Mouse (Mus musculus): ENCODE results near the gene Zfp827.

Zfp827 gene

DNA sequence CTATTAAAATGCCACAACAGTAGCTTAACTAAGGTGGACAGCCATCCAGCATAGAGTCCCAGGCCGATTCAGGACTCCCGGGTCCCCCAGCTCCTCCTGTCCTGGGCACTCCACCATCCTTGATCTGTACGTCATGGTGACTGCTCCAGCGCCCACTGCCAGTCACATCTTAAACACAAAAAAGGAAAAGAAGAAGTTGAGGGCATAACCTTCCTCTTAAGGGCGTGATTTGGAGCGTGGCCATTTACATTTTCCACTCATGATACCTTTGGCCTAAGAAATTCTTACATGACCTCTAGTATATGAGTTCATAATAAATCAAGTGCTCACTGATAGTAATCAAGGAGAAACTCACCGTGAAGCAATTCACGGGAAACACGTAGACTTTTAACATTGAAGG lies 131.2 kb downstream of the Zfp827 start:
- no peak for DNase-seq (ENCODE audit: low spot score in 2 of 2)

DNA sequence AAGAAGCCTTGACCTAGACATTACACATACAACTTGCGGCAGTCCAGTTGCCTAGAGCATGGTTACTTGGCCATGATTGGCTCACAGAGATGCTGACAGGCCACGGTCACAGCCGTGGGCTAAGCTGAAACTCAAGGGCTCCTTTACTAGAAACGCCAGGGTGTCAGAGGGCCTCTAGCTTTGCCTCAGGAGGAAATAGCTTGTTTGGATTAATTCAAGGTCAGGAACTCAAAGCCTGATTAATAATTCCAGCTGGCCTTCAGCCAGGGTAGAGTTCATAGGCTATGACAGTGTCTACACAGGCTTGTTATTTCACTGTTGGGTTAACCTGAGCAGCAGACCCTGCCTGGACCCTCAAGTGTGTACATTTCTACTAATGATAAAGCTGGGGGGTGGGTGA lies 132.1 kb downstream of the Zfp827 start:
- no peak for DNase-seq (ENCODE audit: low spot score in 2 of 2)

DNA sequence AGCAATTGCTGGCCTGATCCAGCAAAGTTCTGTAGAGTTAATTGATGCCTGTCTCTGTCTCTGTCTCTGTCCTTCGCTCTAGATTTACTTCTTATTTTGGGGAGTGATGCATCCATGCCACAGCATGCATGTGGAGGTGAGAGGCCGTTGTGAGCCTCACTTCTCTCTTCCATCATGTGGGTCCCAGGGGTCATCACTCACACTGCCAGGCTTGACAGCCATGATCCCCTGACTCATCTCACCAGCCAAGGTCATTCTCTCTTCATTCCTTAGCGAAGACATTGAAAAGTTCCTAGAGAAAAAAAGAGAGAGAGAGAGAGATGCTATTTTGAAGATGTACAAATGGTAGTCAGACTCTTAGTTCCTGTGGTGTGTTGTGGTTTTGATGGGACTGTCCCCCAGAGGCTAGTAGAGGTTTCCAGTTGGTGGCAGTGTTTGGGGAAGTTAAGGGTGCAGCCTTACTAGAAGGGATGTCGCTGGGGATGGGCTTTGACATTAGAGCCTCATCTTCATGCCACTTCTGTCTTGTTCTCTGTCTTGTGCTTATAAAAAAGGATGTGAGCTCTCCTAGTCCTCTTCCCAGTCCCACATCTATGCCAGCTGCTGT lies 133.0 kb downstream of the Zfp827 start:
- DNase-seq (ENCODE audit: low spot score in 2 of 2), result peak; percentile 9 to 51

DNA sequence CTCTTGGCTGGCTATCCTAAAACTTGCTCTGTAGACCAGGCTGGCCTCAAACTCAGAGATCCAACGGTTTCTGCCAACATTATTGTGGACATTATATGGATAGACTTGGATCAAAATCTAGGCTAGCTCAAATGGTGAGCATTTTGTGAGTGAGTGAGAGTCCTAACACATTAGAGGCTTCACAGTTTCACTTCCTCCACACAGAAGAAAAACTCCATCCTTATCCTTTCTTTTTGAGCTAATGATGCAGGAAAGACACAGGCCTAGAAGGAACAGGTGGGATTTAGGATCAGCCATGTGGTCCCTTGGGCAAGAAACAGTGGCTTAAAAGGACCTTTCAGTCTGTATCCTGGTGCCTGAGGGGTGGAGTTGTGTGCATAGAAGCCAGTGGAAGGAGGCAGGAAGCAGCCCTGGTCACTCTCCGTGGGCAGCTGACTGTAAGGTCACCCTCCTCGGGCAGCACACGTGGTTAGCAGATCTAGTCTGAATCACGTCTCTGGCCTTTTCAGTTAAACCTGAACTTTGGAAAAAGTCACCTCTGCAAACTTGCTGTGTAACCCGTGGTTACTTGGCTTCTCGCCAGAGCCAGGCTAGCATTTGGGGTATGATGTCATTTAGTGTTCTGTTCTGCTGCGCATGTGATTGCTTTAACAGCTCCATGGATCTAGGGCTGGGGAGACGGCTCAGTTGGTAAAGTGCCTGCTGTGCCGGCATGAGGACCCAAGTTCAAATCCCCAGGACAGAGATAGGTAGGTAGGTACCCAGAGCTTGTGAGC lies 134.5 kb downstream of the Zfp827 start:
- peak; percentile 44 to 57 for DNase-seq (ENCODE audit: low spot score in 2 of 2)

DNA sequence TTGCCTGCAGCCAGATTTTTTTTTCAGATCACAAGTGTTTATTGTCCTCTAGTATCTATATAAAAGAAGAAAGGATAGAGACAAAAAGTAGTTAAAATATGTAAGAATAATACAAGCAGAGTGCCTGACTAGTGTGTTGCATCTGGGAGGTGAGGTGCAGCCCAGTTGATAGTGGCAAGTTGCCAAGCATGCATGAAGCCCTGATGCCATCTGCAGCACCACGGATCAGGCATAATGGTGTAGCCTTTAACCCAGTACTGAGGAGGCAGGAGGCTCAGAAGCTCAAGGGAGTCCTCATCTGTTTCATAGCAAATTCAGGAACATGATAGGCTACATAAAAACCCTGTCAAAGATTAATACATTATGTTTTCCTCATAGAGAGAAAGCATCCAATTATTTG lies 136.1 kb downstream of the Zfp827 start:
- DNase-seq (ENCODE audit: low spot score in 2 of 2), result no peak

DNA sequence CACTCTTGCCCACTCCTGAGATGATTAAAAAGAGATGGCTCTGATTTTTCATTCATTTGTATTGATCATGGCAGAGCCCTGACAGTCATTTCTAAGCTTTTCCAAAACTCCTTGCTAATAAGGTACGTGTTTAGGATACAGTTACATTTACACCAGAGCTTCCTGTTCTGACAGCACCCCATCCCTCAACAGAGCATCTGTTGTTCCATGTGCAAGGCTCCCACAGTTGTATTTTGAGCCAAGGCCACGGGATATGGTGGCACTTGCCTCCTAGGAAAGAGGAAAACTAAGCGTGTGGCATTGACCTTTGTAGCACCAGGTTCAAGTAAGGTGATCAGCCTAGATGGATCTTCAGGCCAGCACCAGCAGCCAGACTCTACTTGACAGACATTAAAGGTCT lies 137.0 kb downstream of the Zfp827 start:
- no peak for DNase-seq (ENCODE audit: low spot score in 2 of 2)

DNA sequence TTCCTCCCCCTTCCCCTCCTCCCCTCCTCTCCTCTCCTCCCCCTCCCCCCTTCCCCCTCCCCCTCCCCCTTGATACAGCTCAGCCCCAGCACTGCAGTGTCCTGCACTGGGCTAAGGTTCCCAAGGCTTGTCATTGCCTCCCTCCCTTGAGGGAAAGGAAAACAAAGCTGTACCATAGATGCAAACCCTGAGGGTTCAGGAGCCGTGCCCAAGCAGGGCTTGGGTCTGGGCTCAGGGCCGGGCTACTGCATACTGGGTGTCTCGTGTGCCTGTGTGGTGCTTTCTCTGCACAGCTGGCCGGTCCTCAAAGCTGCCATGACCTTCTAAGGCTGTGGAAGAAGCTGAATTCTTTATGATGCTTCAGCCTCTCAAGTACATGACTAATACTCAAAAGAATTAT lies 145.4 kb downstream of the Zfp827 start:
- DNase-seq (ENCODE audit: low spot score in 2 of 2), result no peak

DNA sequence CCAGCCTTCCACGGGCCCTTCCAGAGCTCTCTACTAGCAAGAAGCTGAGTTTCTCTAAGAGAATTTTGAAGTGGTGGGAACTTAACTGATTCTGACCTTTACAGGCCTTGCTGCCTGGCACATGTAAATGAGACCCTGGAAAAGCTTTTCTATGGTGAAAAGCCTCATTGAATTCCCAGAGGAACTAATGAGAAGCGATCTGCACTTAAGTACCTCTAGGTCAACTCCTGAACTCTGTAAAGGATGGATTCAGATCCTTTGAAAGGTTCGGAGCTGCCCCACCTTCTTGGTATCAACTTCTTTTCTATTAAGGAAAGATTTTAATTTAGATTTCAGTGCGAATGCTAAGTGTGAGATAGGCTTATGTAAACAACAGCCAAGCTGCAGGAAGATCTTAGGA lies 147.8 kb downstream of the Zfp827 start:
- no peak for DNase-seq (ENCODE audit: low spot score in 2 of 2)

DNA sequence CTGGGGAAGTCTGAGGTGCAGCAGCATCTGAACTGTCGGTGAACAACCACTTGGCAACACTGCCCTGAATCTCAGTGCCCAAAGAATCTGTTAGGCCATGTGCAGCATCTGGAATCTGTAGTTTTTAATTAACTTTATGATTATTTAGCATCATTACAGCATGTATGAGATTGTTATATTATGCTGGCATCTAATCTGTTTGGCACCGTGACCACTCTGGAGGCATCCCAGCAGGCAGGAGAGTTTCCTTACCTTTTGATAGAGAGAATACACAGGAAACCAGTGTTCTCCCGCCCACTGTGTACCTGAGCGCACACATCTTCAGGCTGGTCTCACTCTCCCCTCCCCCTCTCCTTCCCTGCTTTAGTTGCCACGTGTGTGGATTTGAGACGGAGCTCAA lies 151.4 kb downstream of the Zfp827 start:
- no peak for DNase-seq (ENCODE audit: low spot score in 2 of 2)

DNA sequence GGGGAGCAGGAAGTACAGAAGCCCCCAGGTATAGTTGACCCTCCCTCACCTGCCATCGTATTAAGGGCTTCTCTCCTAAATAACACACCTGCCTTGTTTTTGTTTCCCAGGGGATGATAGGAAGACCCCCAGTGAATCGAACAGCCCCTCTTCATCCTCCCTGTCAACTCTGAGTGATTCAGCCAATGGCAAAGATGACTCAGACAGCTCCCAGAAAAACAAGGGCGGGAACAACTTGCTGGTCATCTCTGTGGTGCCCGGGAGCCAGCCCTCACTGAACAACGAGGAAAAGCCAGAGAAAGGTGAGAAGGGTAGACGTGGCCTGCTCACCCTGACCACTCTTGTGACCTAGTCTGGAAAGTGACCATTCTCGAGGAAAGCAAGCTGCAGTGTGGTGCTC lies 157.3 kb downstream of the Zfp827 start:
- DNase-seq (ENCODE audit: low spot score in 2 of 2), result no peak

DNA sequence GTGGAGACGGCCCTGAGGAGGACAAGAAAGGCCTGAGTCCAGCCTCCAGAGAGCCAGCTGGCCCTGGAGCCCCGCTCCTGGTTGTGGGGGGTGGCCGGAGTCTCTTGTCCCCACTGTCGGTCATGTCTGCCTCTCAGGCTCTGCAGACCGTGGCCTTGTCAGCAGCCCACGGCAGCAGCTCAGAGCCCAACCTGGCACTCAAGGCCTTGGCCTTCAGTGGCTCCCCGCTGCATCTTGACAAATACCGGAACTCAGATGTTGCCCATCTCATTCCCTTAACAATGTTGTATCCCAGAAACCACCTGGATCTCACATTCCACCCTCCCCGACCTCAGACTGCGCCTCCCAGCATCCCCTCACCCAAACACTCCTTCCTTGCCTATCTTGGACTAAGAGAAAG lies 161.8 kb downstream of the Zfp827 start:
- no peak for DNase-seq (ENCODE audit: low spot score in 2 of 2)

DNA sequence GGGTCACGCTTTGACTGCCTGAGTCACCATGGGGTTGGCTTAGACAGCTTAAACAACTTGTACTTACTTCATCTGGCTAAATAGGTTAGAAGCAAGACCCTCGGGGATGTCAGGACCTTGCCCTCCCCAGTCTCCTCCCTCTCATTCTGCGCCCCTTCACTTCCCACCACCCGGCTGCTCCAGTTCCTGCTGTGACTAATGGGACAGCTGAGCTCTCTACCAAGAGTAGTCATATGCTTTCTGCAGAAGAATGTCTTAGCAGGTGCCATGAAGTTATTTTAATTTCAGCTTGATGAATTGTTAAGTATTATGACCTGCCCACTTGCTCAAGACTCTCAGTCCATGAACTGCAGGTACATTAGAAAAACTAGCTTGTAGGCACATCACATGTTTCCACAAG lies 168.2 kb downstream of the Zfp827 start:
- DNase-seq (ENCODE audit: low spot score in 2 of 2), result no peak

DNA sequence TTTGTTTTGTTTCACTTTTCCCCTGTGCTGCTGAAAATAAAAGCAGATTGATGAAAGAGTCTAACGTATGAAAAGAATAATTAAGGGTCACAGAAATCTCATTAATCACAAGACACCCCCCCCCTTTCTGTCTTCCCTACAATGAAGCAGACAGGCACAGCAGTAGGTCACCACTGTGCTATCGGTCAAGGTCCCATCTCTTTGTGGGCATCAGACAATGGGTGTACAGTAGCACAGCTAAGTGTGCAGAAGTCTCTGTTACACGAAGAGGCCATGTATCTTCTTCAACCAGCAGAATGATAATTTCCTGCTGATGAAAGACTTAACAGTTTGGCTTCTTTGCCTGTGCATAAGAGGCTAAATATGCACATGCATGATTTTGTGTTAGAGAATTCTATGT lies 170.4 kb downstream of the Zfp827 start:
- DNase-seq (ENCODE audit: low spot score in 2 of 2), result no peak

DNA sequence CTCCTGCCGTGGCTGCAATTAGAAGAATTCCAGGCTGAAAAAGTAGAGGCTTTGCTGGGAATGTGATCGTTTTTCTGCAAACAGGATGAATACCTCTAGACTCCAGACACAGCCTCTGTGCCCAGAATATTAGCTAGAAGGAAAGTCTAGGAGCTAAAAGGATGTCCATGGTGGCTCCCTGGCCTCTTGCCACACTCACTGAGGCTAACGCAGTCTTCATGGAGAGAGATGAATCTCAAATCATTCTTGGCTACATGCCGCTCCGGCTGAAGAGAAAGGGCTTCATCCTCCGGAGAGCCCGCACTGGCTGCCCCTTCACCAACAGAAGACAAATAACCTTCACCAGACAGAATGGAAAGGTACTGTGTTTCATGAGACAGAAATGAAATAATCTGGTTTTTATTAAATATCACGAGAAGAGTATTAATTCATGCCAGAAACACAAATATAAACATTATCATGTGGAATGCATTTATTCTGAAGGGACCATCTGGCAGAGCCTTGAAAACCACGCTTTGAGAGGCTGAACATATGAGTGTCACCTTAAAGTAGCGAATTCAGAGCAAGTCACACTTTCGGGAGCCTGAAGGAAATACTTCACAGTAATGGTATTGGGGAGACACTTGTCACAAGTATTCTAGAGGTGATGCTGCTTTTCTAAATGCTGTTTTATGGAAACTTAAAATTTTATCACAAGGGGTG lies 173.4 kb downstream of the Zfp827 start:
- DNase-seq (ENCODE audit: low spot score in 2 of 2), result no peak

DNA sequence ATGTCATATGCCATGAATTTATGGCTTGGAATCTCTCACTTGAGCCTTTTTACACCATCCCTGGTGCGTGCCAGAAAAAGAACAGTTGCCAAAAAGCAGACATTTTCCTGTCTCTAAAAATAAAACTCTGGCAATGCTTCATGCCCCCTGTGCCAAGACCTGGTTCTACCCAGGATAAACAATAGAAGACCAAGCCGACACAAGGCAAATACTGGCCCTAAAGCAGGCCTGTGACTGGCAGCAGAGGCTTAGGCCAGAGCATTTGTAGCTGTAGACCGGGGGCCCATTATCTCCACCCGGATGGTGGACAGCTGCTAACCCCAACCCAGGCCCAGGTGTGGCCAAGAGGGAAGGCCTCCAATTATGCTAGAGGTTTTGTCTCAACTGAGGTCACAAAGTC lies 178.7 kb downstream of the Zfp827 start:
- no peak for DNase-seq (ENCODE audit: low spot score in 2 of 2)

DNA sequence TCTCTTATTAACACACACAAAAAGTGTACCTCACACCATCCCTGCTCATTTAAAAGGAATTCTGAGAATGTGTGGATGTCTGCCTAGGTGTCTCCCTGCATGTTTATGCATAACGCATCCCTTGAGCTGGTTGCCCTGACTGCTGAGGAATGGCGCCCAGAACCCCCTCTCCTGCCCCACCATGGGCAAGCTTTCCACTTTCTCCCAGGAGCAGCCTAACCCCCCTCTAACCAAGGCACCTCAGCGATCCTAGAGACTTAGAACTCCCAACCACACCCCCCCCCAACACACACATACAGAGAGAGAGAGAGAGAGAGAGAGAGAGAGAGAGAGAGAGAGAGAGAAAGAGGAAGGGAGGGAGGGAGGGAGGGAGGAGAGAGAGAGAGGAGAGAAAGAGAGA lies 179.9 kb downstream of the Zfp827 start:
- DNase-seq (ENCODE audit: low spot score in 2 of 2), result no peak

DNA sequence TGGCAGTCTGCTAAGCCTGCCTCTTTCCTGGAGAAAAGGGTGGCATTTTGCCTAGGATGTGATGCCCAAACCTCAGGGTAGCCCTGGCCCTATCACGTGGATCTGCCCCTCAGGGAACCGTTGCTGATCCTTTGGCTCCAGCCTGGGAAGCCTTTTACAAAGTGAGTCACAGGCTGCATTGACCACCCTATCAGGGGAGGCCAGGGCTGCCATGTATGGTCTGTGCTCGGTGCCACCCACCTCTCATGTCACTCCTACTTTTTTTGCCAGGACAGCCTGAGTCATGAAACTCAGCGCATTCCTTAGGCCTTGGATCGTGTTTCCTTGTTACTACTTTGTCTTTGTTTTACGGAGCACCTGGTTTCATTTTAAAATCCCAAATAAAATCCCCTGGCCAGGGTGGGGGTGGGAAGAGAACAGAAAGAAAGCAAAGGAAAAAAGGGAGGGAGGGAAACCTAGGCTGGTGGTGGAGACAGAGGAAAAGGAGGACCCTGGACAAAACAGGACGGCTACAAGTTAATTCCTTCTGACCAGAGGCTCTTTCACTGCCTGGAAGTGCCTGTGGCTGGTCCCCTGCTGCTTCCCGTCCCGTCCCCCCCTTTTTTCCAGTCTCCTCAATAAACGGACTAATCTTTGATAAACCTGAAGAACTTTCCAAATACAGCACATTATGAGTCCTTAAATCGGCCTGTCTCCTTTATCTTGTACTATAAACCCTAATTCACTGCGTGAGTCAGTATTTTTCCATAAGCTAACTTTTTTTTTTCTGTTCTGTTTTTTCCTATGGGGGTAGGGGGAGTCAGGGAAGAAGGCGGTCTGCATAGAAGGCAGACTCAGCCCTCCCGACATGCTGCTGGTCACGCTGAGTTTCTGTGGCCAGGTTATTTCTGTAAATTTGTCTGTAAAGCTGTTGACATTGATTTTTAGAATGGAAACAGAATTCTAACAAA lies 180.7 kb downstream of the Zfp827 start:
- DNase-seq (ENCODE audit: low spot score in 2 of 2), result no peak

DNA sequence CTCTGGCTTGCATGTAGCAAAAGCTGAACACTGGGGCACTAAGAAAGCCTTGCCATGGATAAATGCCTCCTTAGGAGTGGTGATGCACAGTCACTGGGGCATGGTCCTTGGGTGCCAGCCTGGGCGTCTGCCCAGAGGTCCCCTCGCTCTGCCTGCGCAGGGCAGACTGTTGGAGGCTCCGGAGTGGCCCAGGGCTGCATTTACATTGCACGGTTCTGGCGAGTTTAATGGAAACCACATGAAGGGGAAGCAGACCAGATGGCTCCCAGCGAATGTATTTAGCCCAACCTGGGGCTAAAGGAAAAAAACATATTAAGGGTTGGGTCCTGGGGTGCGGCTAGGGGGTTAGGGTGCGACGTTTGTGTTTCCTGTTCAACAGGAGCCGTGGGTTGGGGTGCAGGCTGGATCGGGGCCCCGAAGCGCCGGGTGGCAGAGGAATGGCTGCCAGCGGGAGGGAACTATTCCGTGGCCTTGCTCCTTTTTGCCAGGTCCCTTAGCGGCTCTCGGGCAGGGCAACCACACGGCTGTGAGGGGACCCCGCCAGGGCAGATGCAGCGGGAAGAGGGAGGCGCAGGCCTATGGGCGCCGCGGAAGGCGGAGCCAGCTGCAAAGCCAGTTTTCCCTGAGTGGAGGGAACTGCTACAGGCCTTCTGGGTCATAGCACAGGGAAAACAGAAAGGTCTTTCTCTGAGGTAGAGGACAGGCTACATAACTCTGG lies 181.6 kb downstream of the Zfp827 start:
- no peak for DNase-seq (ENCODE audit: low spot score in 2 of 2)

DNA sequence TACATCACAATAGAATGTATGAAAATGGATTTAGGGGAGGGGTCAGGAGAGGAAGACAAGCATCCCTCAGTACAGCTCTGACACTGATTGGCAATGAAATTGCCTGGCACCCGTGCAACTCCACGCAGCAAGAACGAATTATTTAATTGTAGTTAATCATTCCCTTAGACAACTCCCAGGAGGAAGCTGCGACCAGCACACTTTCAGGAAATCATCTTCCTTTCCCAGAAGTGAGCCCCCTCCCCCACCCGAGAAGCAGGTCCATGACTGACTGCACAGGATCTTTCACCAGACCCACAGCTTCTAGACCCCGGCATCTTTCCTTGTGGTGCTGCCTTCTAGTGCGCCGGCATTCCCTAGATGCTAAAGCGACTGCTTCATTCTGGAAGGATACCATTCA lies 183.4 kb downstream of the Zfp827 start:
- no peak for DNase-seq (ENCODE audit: low spot score in 2 of 2)

DNA sequence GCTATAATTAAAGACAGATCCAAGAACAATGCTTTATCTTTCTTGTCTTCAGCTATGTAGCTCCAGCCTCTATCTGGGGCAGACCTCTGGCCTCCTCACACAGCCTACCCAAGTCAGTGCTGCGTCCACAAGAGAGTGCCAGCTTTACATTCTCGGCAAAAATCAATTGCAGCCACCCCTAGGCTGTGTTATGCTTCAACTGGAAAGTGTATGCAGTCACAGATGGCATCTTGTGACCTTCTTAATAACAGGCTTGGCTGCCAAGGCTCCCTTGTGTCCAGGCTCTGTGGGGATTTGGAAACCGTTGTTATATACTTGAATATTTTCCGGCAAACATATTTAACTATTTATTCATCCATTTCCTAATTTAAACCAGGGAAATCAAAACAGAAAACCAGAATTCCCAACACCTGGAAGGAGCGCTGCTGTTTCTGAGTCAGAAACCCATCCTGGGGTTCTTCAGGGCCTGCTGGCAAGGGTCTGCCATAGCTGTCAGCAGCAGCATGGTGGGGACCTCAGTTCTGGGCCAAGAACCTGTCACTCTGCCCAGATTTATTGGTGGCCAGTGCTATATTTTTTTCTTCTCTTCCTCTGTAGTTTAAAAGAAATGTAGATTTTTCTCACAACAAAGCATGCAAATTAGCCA lies 194.0 kb downstream of the Zfp827 start:
- no peak for DNase-seq (ENCODE audit: low spot score in 2 of 2)

DNA sequence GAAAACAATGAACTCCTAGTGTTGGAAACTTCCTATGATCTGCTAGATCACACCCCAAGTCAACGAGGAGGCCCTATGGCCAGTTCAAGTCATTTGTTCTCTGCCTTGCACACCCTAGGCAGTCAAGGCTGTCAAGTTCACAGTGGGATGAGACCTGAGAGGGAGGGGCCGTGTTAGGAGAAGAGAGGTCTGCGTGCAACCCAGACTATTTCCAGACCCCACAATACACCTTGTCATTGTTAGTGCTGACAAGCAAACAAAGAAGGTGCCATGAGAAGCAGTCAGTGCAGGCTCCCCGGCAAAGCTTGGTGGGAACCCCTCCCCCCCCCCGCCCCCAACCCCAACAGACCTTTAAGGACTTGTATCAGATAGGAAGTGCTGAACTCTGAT lies 194.5 kb downstream of the Zfp827 start:
- no peak for DNase-seq (ENCODE audit: low spot score in 2 of 2)

Measured in natural killer cell, adult 2 months (primary cell).